Mouse (Mus musculus) megakaryocyte, embryonic 14.5 days (primary cell): Measurements from ENCODE around the gene Cmklr1.

Experiments used
- FLI1 ChIP-seq: IDR thresholded peaks from 2 replicates; pipeline ENCODE4 v1.6.1; 2012; ENCODE audit warnings: low read length, inconsistent platforms, mixed read lengths
- GATA1 ChIP-seq: IDR thresholded peaks from 3 replicates; pipeline ENCODE4 v1.6.1; 2012; ENCODE audit warnings: mixed read lengths, low read length, inconsistent platforms, borderline replicate concordance

DNA sequence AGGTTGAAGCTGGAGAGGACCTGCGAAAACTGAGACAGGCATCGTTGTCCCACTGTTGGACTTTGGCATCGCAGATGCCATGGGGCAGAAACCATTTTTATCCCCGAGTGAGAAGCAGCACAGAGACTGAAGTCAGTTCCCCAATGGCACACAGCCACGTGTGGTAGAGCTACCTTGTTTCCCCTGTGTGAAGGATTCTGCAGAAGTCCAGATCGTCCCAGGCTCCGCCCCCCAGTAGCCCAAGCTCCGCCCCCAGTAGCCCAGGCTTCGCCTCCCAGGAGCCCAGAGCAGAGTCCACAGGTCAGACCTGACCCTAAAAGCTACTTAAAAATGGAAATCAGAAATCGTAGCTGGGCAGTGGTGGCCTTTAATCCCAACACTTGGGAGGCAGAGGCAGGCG lies 4.0 kb upstream of the Cmklr1 start:
- TF ChIP-seq GATA1 (no peak), FLI1 (no peak)
